Comparison of ENCODE assay signal across 13 mouse cellular contexts in the genomic region with DNA sequence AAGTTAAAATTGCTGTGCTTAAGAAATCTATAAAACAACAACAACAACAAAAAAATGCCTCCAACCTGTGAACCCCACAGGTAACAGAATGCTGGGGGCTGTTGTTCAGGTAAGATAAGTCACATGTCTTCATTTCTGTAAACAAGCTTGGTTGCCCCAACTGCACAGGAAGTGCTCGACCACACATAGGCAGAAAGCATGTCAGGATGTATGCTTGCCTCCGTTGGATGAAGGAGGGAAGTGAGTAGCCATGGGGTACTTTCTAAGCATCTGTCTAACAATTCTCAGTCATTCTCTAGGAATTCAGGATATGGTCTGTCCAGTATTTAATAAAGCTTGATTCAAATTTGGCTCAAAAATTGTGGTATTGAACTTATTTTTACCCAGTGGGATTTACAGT. TPM values are rescaled to one million over a fixed set of nuclear protein-coding genes. Genes with fewer than 3 reads are reported as not detected.
DNase-seq lines count a peak whose midpoint lies in the region; ATAC-seq and TF ChIP-seq lines count a peak whose summit lies in the region.
"Had no signal": no experiment of that assay in that cellular context is flagged by ENCODE, and none has a peak within 500 bp of the region (broad histone marks: within the 10 kb centered on the region; RNA-seq: fewer than 3 reads in every experiment).

No protein-coding gene starts in this region.

- no peak for ATAC-seq in kidney, embryonic 15.5 days (replicated peaks; ENCODE audit: low FRiP score)
- ATAC-seq in hindbrain, embryonic 16.5 days: no peak

- H3K27me3 ChIP-seq in kidney, embryonic 15.5 days: no peaks in the 10 kb centered on the region
- no peaks in the 10 kb centered on the region for H3K27me3 ChIP-seq in hindbrain, embryonic 16.5 days (replicated peaks; ENCODE audit: control insufficient read depth, insufficient read depth, low read length)

- no peaks in the 10 kb centered on the region for H3K9me3 ChIP-seq in kidney, embryonic 15.5 days (replicated peaks)
- no peaks in the 10 kb centered on the region for H3K9me3 ChIP-seq in hindbrain, embryonic 16.5 days (ENCODE audit: control insufficient read depth, low read length)
- H3K9me3 ChIP-seq: liver, embryonic 13.5 days had no signal

- TF ChIP-seq POLR2A in embryonic fibroblast, embryonic 13.5 days (IDR thresholded peaks at IDR 0.05; ENCODE audit: low read depth, low read length): no peak

- H3K4me3 ChIP-seq in kidney, embryonic 15.5 days (replicated peaks): no peak overlapping the region
- H3K4me3 ChIP-seq in embryonic fibroblast, embryonic 13.5 days (ENCODE audit: insufficient read depth, low read length): no peak overlapping the region
- H3K4me3 ChIP-seq in hindbrain, embryonic 16.5 days (ENCODE audit: low read length): no peak overlapping the region
- H3K4me3 ChIP-seq: liver, embryonic 13.5 days had no signal

- peak overlapping the region; percentile 82; the same call in 1 of the 2 replicates for H3K27ac ChIP-seq in kidney, embryonic 15.5 days
- peak overlapping the region; percentile 99 for H3K27ac ChIP-seq in embryonic fibroblast, embryonic 13.5 days (ENCODE audit: insufficient read depth, low read length)
- no peak overlapping the region for H3K27ac ChIP-seq in hindbrain, embryonic 16.5 days (ENCODE audit: low read depth, low read length)
- H3K27ac ChIP-seq: liver, embryonic 13.5 days had no signal

- WGBS in kidney, embryonic 15.5 days: 63% methylated on average over 2 of the region's 2 CpGs
- WGBS in hindbrain, embryonic 16.5 days: 79% methylated on average over 2 of the region's 2 CpGs

- H3K36me3 ChIP-seq in kidney, embryonic 15.5 days: no peaks in the 10 kb centered on the region
- no peaks in the 10 kb centered on the region for H3K36me3 ChIP-seq in hindbrain, embryonic 16.5 days (ENCODE audit: control insufficient read depth, insufficient read depth, low read length)
- H3K36me3 ChIP-seq: liver, embryonic 13.5 days had no signal

- H3K4me1 ChIP-seq in kidney, embryonic 15.5 days: peaks cover 40% of the 10 kb centered on the region
- peaks cover 24% of the 10 kb centered on the region for H3K4me1 ChIP-seq in embryonic fibroblast, embryonic 13.5 days (ENCODE audit: control insufficient read depth, insufficient read depth, low read length)
- H3K4me1 ChIP-seq in hindbrain, embryonic 16.5 days (ENCODE audit: control insufficient read depth, insufficient read depth, low read depth, low read length): no peaks in the 10 kb centered on the region

- H3K9ac ChIP-seq in kidney, embryonic 15.5 days: no peak overlapping the region
- no peak overlapping the region for H3K9ac ChIP-seq in hindbrain, embryonic 16.5 days (ENCODE audit: low read depth, low read length)
- H3K9ac ChIP-seq: liver, embryonic 13.5 days had no signal

- no peak for TF ChIP-seq CTCF in embryonic fibroblast, embryonic 13.5 days (IDR thresholded peaks at IDR 0.05; ENCODE audit: borderline replicate concordance, insufficient read depth, low read length)

- no peak for DNase-seq in kidney, adult 11 months
- DNase-seq in CD4-positive, CD25-positive, alpha-beta regulatory T cell, adult 2 months (ENCODE audit: low read depth, low spot score): peak; percentile 40
- peak; percentile 55 for DNase-seq in thymus, postnatal 0 days (ENCODE audit: low spot score)
- DNase-seq in cerebellum, postnatal 14 days: no peak
- DNase-seq: cerebellum, adult 18-20 months; kidney, adult 8-10 months; liver, embryonic 13.5 days; right cerebral cortex, postnatal 14 days had no signal

- H3K4me2 ChIP-seq in kidney, embryonic 15.5 days: no peak overlapping the region
- H3K4me2 ChIP-seq in hindbrain, embryonic 16.5 days (ENCODE audit: low read length): no peak overlapping the region
- H3K4me2 ChIP-seq: liver, embryonic 13.5 days had no signal

RNA-seq across cellular contexts. Expression of a gene that starts 23.0 kb away (rescaled TPM):
- polyA plus RNA-seq in kidney, embryonic 15.5 days (2015; fragmentation: Nextera tagmentation; extraction: Ambion mirVana): 0.23 and 0.38 TPM in 2 replicates
- polyA plus RNA-seq in embryonic fibroblast, embryonic 13.5 days (2011; ENCODE audit: insufficient read length, low read depth, missing spikeins): 1.7 and 1.9 TPM in 2 replicates
- 0.72 and 1.1 TPM in 2 replicates for polyA plus RNA-seq in thymus, postnatal 0 days (2015; fragmentation: Nextera tagmentation; extraction: Ambion mirVana)
- polyA plus RNA-seq in hindbrain, embryonic 16.5 days (2015; fragmentation: Nextera tagmentation; extraction: Ambion mirVana): 0.15 TPM in 1 of 2 replicates, not detected in the other
- polyA plus RNA-seq: midbrain, postnatal 0 days; neural tube, embryonic 14.5 days had no signal

RNA-seq across cellular contexts. Expression of a gene that starts 23.3 kb away (rescaled TPM):
- 210 and 216 TPM in 2 replicates for polyA plus RNA-seq in kidney, embryonic 15.5 days (2015; fragmentation: Nextera tagmentation; extraction: Ambion mirVana)
- polyA plus RNA-seq in embryonic fibroblast, embryonic 13.5 days (2011; ENCODE audit: insufficient read length, low read depth, missing spikeins): 2,420 and 2,717 TPM in 2 replicates
- polyA plus RNA-seq in thymus, postnatal 0 days (2015; fragmentation: Nextera tagmentation; extraction: Ambion mirVana): 53.9 and 64.3 TPM in 2 replicates
- 28.6 and 31.5 TPM in 2 replicates for polyA plus RNA-seq in hindbrain, embryonic 16.5 days (2015; fragmentation: Nextera tagmentation; extraction: Ambion mirVana)

RNA-seq across cellular contexts. Expression of a gene that starts 24.7 kb away (rescaled TPM):
- polyA plus RNA-seq in kidney, embryonic 15.5 days (2015; fragmentation: Nextera tagmentation; extraction: Ambion mirVana): 0.26 and 0.40 TPM in 2 replicates
- polyA plus RNA-seq in embryonic fibroblast, embryonic 13.5 days (2011; ENCODE audit: insufficient read length, low read depth, missing spikeins): 1.4 TPM in 1 of 2 replicates, not detected in the other
- 0.75 and 0.89 TPM in 2 replicates for polyA plus RNA-seq in thymus, postnatal 0 days (2015; fragmentation: Nextera tagmentation; extraction: Ambion mirVana)
- polyA plus RNA-seq in hindbrain, embryonic 16.5 days (2015; fragmentation: Nextera tagmentation; extraction: Ambion mirVana): 0.05 and 0.09 TPM in 2 replicates
- polyA plus RNA-seq: liver, embryonic 13.5 days; neural tube, embryonic 14.5 days had no signal

RNA-seq across cellular contexts. Expression of a gene that starts 41.4 kb away (rescaled TPM):
- polyA plus RNA-seq in kidney, embryonic 15.5 days (2015; fragmentation: Nextera tagmentation; extraction: Ambion mirVana): 5.2 and 5.9 TPM in 2 replicates
- not detected in 2 replicates for polyA plus RNA-seq in embryonic fibroblast, embryonic 13.5 days (2011; ENCODE audit: insufficient read length, low read depth, missing spikeins)
- 15.4 and 19.2 TPM in 2 replicates for polyA plus RNA-seq in thymus, postnatal 0 days (2015; fragmentation: Nextera tagmentation; extraction: Ambion mirVana)
- polyA plus RNA-seq in hindbrain, embryonic 16.5 days (2015; fragmentation: Nextera tagmentation; extraction: Ambion mirVana): 0.16 and 0.23 TPM in 2 replicates
- polyA plus RNA-seq: neural tube, embryonic 14.5 days had no signal

RNA-seq across cellular contexts. Expression of a gene that starts 42.7 kb away (rescaled TPM):
- 62.1 and 63.8 TPM in 2 replicates for polyA plus RNA-seq in kidney, embryonic 15.5 days (2015; fragmentation: Nextera tagmentation; extraction: Ambion mirVana)
- 221 and 426 TPM in 2 replicates for polyA plus RNA-seq in embryonic fibroblast, embryonic 13.5 days (2011; ENCODE audit: insufficient read length, low read depth, missing spikeins)
- 966 and 1,117 TPM in 2 replicates for polyA plus RNA-seq in thymus, postnatal 0 days (2015; fragmentation: Nextera tagmentation; extraction: Ambion mirVana)
- 14.9 and 22.0 TPM in 2 replicates for polyA plus RNA-seq in hindbrain, embryonic 16.5 days (2015; fragmentation: Nextera tagmentation; extraction: Ambion mirVana)

Comparison
In these comparisons a context has a peak if more than half of its experiments do, and no peak if none do; other contexts are left out.
1. DNase-seq: peak in CD4-positive, CD25-positive, alpha-beta regulatory T cell, adult 2 months (single experiment) and thymus, postnatal 0 days (single experiment); none in kidney, adult 11 months (single experiment) and cerebellum, postnatal 14 days (0 of 2).
2. RNA of a gene that starts 23.3 kb away (polyA plus RNA-seq): 2,420 to 2,717 TPM in embryonic fibroblast, embryonic 13.5 days; 210 to 216 TPM in kidney, embryonic 15.5 days, 53.9 to 64.3 TPM in thymus, postnatal 0 days and 28.6 to 31.5 TPM in hindbrain, embryonic 16.5 days; every median in the first group is over 10 times any median in the second.